Mouse (Mus musculus) midbrain, postnatal 0 days (tissue): Measurements from ENCODE around the gene Fkbp8. TPM values are rescaled to one million over a fixed set of nuclear protein-coding genes. Genes with fewer than 3 reads are reported as not detected.

Source experiments
- ATAC-seq: fragments of 200-750 bp; cut with Nextera tagmentation; 2 replicates; pipeline ENCODE4 v1.8.0; 2017; ENCODE audit warnings: moderate number of reproducible peaks, mild to moderate bottlenecking, moderate TSS enrichment, moderate library complexity; ENCODE audit not compliant: low FRiP score
- DNase-seq: peaks from one replicate; pipeline ENCODE4 v3.0.0-alpha.2; 2015; ENCODE audit warnings: low spot score
- H3K27ac ChIP-seq: fragments of 300-500 bp; sonication (generic); 2 replicates; pipeline ENCODE4 v1.5.1; 2014; ENCODE audit warnings: low read depth, mild to moderate bottlenecking, low read length, mixed read lengths
- H3K27me3 ChIP-seq: fragments of 300-500 bp; sonication (generic); 2 replicates; pipeline ENCODE4 v1.6.1; 2014; ENCODE audit warnings: low read length, control low read depth, mixed read lengths; ENCODE audit not compliant: insufficient read depth
- H3K36me3 ChIP-seq: fragments of 300-500 bp; sonication (generic); 2 replicates; pipeline ENCODE4 v1.6.1; 2014; ENCODE audit warnings: low read length, control low read depth, mixed read lengths; ENCODE audit not compliant: insufficient read depth
- H3K4me1 ChIP-seq: fragments of 300-500 bp; sonication (generic); 2 replicates; pipeline ENCODE4 v1.6.1; 2014; ENCODE audit warnings: mild to moderate bottlenecking, control low read depth, antibody characterized with exemption, low read length, mixed read lengths; ENCODE audit not compliant: insufficient read depth
- H3K4me2 ChIP-seq: fragments of 300-500 bp; sonication (generic); 2 replicates; pipeline ENCODE4 v1.6.1; 2014; ENCODE audit warnings: low read depth, mild to moderate bottlenecking, low read length, mixed read lengths; ENCODE audit not compliant: poor library complexity, severe bottlenecking
- H3K4me3 ChIP-seq: fragments of 300-500 bp; sonication (generic); 2 replicates; pipeline ENCODE4 v1.5.1; 2014; ENCODE audit warnings: low read depth, mild to moderate bottlenecking, low read length, moderate library complexity
- H3K9ac ChIP-seq: fragments of 300-500 bp; sonication (generic); replicated peaks from 2 replicates; pipeline ENCODE4 v1.6.1; 2014; ENCODE audit warnings: mild to moderate bottlenecking, low read length, moderate library complexity, mixed read lengths; ENCODE audit not compliant: poor library complexity, severe bottlenecking
- H3K9me3 ChIP-seq: fragments of 300-500 bp; sonication (generic); 2 replicates; pipeline ENCODE4 v1.6.1; 2016; ENCODE audit warnings: low read length, control low read depth
- CTCF ChIP-seq: IDR thresholded peaks from 2 replicates; pipeline ENCODE4 v1.5.1; 2016; ENCODE audit warnings: antibody characterized with exemption, mild to moderate bottlenecking
- WGBS: fragments of 180-500 bp; shearing (Covaris S2); extraction: QIAGEN DNeasy Blood & Tissue Kit; methylation state at CpG from one replicate; pipeline ENCODE4 v1.1.7; 2014; 5-methylcytosine and 5-hydroxymethylcytosine counted together
- polyA plus RNA-seq: library from polyadenylated mRNA; unstranded; fragments of >200 nt; fragmentation: Nextera tagmentation; extraction: Ambion mirVana; gene quantifications from 2 replicates; pipeline ENCODE4 v1.2.1, GENCODE M21; 2015
- total RNA-seq: library from RNA; depleted of rRNA; stranded (reverse); fragments of >200 nt; gene quantifications from 2 replicates; pipeline ENCODE4 v1.2.3, GENCODE M21; 2014

The Fkbp8 gene
- total and polyA plus RNA-seq, 2 experiments from 2014 or later = 351 to 490 TPM

DNA sequence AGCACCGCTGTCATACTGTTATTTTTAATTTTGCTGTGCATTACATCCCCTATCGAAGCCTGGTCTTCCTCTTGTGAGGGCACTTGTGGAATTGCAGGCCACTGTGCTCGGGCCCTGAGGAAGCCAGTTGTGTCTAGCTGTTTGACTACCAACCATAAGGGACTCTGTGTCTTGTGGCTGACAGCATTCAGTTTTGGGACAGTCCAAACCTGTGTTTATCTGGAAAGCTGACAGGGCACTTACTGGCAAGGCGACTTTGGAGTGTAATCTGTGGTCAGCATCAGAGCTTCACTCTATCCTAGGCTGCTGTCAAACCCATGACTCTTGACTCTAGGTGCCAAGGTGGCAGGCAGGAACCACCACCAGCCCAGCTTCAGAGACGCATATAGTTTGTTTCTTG is 13.6 kb downstream of the Fkbp8 start:
- H3K9me3 ChIP-seq = no peaks in the 10 kb centered on the region
- no peak overlapping the region for H3K9ac ChIP-seq

DNA sequence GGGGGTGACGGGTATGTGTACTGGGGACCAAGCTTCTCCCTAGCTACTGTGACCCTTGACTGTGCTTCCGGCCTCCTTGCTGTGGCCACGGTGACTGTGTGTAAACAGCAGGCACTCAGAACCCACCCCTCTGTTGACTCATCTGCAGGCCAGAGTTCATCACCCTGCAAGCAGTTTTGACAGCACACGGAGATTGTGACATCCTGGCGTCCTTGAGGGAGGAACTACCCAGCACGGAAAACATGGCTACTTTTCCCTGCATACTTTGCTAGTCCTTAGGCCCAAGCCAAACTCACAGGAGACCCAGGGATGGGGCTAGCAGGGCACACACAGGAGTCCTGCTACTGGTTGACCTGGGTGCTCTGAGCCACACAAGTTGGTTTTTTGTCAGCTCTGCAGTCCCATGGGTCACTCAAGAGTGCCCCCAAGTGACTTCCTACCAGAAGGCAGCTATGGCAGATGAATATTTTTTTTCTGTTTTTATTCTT is 16.7 kb downstream of the Fkbp8 start:
- Histone ChIP-seq H3K9me3 (no peaks in the 10 kb centered on the region), H3K4me3 (no peak overlapping the region), H3K27me3 (no peaks in the 10 kb centered on the region), H3K4me1 (peaks cover 12% of the 10 kb centered on the region), H3K36me3 (no peaks in the 10 kb centered on the region), H3K9ac (no peak overlapping the region), H3K4me2 (no peak overlapping the region), H3K27ac (no peak overlapping the region)
- TF ChIP-seq CTCF = peak; percentile 40
- WGBS = 68% methylated on average over 6 of the region's 6 CpGs
- DNase-seq (peak; percentile 17), ATAC-seq (no peak)

More for the DNA sequence above, 13.6 kb downstream of the Fkbp8 start:
- no peaks in the 10 kb centered on the region for H3K27me3 ChIP-seq
- no peak for TF ChIP-seq CTCF
- WGBS = 82% methylated on average over 5 of the region's 5 CpGs
- no peak for ATAC-seq
- H3K4me3 ChIP-seq = peak overlapping the region; percentile 82; the same call in 1 of the 2 replicates
- peaks cover 5% of the 10 kb centered on the region; the same call in 1 of the 2 replicates for H3K36me3 ChIP-seq
- H3K27ac ChIP-seq = no peak overlapping the region
- H3K4me2 ChIP-seq = peak overlapping the region; percentile 95
- DNase-seq = no peak
- H3K4me1 ChIP-seq = peaks cover 16% of the 10 kb centered on the region

DNA sequence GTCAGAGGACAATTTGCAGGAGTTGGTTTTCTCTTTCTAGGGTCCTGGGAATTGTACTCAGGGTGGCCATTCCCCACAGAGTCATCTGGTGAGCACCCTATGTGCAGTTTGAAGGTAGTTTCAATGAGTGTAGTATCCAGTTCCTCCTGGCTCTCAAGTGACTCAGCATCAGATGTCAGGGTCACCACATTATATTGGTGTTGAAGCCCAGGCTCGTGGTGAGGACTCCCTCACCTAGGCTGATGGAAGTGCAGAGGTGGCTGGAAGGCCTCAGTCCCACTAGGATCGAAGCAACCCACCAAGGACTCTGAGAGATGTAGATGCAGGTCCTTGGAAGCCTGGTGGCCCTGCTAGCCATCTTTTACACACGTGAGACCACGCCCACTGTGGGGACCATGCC is 18.9 kb downstream of the Fkbp8 start:
- no peak overlapping the region for H3K4me2 ChIP-seq
- H3K4me1 ChIP-seq = no peaks in the 10 kb centered on the region
- H3K36me3 ChIP-seq = no peaks in the 10 kb centered on the region
- no peak overlapping the region for H3K9ac ChIP-seq
- ATAC-seq (no peak), DNase-seq (no peak)
- H3K9me3 ChIP-seq = no peaks in the 10 kb centered on the region
- H3K4me3 ChIP-seq = no peak overlapping the region
- no peak overlapping the region for H3K27ac ChIP-seq
- 89% methylated on average over 4 of the region's 4 CpGs for WGBS
- no peak for TF ChIP-seq CTCF
- H3K27me3 ChIP-seq = no peaks in the 10 kb centered on the region

DNA sequence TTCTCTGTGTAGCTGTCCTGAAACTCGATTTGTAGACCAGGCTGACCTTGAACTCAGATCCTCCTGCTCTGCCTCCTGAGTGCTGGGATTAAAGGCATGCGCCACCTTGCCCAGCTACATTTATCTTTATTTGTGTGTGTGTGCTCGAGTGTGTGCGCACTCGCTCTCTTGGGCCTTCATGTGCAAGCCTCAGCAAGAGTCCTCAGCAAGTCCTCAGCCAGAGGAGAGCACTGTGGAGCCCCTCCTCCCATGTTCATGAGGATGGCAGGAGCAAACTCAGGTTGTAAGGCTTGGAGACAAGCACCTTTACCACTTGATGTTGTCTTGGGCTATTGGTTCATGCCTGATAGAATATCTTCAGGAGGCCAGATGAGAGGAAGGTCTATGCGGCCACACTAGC is 20.2 kb downstream of the Fkbp8 start:
- H3K4me3 ChIP-seq = no peak overlapping the region
- no peak overlapping the region for H3K27ac ChIP-seq
- no peak for TF ChIP-seq CTCF
- 93% methylated on average over 6 of the region's 6 CpGs for WGBS
- no peaks in the 10 kb centered on the region for H3K4me1 ChIP-seq
- H3K9me3 ChIP-seq = no peaks in the 10 kb centered on the region
- DNase-seq (no peak), ATAC-seq (no peak)
- H3K9ac ChIP-seq = no peak overlapping the region
- no peaks in the 10 kb centered on the region for H3K36me3 ChIP-seq
- no peak overlapping the region for H3K4me2 ChIP-seq
- no peaks in the 10 kb centered on the region for H3K27me3 ChIP-seq

DNA sequence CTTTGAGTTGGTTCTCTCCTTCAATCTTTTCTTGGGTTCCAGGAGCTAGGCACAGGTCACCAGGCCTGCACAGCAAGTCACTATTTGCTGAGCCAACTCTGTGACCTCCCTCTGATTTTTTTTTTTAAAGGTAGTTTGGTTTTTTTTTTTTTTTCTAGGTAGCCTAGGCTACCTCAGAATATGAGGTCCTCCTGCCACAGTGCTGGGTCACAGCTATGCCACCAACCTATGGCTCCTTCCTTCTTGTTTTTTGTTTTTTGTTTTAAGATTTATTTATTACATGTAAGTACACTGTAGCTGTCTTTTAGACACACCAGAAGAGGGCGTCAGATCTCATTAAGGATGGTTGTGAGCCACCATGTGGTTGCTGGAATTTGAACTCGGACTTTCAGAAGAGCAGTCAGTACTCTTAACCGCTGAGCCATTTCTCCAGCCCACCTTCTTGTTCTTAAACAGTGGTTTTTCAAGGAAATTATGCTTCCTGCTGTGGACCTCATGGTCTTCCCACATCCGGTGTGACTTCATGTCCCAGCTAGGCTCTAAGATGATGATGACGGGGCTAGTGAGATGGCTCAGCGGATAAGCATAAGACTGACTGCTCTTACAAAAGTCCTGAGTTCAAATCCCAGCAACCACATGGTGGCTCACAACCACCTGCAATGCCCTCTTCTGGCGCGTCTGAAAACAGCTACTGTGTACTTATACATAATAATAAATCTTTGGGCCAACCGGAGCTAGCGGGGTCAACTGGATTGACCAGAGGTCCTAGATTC is 22.1 kb downstream of the Fkbp8 start:
- no peak overlapping the region for H3K4me2 ChIP-seq
- 93% methylated on average over 10 of the region's 10 CpGs for WGBS
- H3K36me3 ChIP-seq = no peaks in the 10 kb centered on the region
- no peak for TF ChIP-seq CTCF
- no peaks in the 10 kb centered on the region for H3K9me3 ChIP-seq
- no peak overlapping the region for H3K9ac ChIP-seq
- DNase-seq (no peak), ATAC-seq (no peak)
- no peak overlapping the region for H3K4me3 ChIP-seq
- no peak overlapping the region for H3K27ac ChIP-seq
- H3K4me1 ChIP-seq = no peaks in the 10 kb centered on the region
- no peaks in the 10 kb centered on the region for H3K27me3 ChIP-seq

DNA sequence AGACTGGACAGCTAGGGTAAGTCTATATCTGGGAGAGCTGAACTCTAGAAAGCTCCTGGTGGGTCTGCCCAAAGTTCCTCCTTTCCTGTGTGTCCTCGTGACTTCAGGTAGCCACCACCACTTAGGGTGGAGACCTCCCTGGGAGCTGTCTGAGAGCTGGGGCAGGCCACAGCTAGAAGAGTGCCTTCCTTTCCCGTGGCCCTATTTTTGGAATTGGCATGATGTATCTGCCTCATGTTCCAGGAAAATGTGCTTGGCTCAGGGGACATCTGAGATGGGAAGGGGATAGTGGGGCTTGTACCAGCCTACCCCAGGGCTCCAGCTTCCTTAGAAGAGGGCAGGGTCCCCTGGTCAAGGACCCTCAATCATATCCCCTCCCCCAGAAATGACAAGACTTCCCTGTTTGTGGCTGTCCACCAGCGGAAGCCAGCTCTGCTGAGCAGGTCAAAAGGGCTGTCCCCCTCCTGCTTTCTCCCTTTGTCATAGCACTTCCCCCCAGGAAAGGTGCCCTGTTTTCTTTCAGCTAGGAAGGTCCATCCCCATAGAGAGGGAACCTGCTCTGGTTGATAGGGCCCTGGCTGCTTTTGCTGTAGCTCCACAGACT is 24.1 kb downstream of the Fkbp8 start:
- no peak for DNase-seq
- no peaks in the 10 kb centered on the region for H3K9me3 ChIP-seq
- no peak for TF ChIP-seq CTCF
- H3K4me3 ChIP-seq = no peak overlapping the region
- no peak overlapping the region for H3K4me2 ChIP-seq
- no peaks in the 10 kb centered on the region for H3K36me3 ChIP-seq
- 86% methylated on average over 3 of the region's 3 CpGs for WGBS
- ATAC-seq = no peak
- no peaks in the 10 kb centered on the region for H3K27me3 ChIP-seq
- H3K27ac ChIP-seq = no peak overlapping the region
- H3K9ac ChIP-seq = no peak overlapping the region
- no peaks in the 10 kb centered on the region for H3K4me1 ChIP-seq
